Mouse (Mus musculus): Measurements from ENCODE around the gene Pcdh18. TPM values are rescaled to one million over a fixed set of nuclear protein-coding genes. Genes with fewer than 3 reads are reported as not detected.

Gene Pcdh18
- polyA plus RNA-seq, 1 experiment: 5.7 TPM

DNA sequence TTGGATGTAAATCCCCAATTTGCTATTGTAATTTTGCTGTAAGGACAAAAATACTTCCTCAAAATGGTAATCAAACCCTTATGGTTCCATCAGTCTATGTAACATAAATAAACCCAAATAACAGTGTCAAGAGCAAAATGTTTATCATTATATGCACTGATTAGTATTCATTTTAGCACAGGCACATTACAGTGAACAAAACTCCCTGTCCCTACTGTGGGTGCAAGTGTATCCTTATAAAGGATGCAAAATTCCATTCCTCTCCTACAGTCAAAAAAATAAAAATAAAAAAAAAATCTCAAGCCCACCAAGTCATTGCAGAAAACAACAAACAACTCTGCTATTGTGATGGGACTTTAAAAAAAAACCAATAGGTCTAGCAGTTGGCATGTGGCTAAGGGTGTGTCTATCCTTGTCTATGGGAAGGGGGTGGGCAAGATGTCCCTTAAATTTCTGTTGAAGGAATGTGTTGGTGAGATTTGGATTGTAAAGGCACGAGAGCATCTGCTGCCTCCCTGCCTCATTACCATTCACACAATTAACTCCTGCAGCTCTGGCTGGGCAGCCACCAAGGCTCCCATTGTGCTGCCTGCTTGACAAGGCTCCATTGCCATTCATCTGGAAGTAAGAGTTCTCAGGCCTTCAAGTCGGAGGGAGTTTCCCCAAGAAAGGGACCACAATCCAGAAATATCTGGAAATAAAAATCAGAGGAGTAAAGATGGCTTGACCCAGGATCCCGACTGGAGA lies 12.0 kb upstream of the Pcdh18 start:
- Histone ChIP-seq H3K9me3 (replicated peaks; ENCODE audit: control insufficient read depth, insufficient read depth, low read length, poor library complexity, severe bottlenecking) (no peaks in the 10 kb centered on the region), H3K27ac (ENCODE audit: insufficient read depth, low read length) (no peak overlapping the region), H3K27me3 (ENCODE audit: control insufficient read depth, insufficient read depth, low read length, poor library complexity, severe bottlenecking) (no peaks in the 10 kb centered on the region), H3K9ac (ENCODE audit: low read depth, poor library complexity, severe bottlenecking) (no peak overlapping the region), H3K4me3 (ENCODE audit: low read depth, low read length) (no peak overlapping the region), H3K4me1 (ENCODE audit: control insufficient read depth, insufficient read depth, low read length) (no peaks in the 10 kb centered on the region), H3K36me3 (ENCODE audit: control insufficient read depth, insufficient read depth, low read length, poor library complexity, severe bottlenecking) (no peaks in the 10 kb centered on the region)
- TF ChIP-seq POLR2A (IDR thresholded peaks at IDR 0.05; ENCODE audit: insufficient read depth, low read length) (no peak), CTCF (IDR thresholded peaks at IDR 0.05; ENCODE audit: low read depth, low read length) (no peak), EP300 (IDR thresholded peaks at IDR 0.05; ENCODE audit: insufficient read depth, low read depth, low read length) (peak; percentile 61; the same call in 1 of the 2 replicates)

DNA sequence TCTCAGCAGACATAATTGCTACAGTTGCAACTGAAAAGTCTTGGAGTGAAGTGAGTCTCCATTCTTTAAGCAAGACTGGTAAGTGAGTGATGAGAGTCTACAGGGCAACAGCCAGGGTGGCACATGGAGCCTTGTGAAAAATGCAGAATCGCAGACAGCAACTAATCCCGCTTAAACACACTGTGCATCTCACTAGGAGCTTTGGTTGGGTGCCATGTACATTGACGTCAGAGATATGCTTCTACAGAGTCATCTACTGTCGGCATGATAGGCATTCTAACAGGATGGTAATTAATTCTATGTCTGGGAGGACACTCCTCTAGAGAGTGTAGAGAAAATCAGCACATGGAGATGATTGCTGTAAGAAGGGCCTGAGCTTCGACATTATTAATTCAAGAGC lies 5.6 kb upstream of the Pcdh18 start:
- TF ChIP-seq CTCF (IDR thresholded peaks at IDR 0.05; ENCODE audit: low read depth, low read length) (no peak), EP300 (IDR thresholded peaks at IDR 0.05; ENCODE audit: insufficient read depth, low read depth, low read length) (no peak), POLR2A (IDR thresholded peaks at IDR 0.05; ENCODE audit: insufficient read depth, low read length) (no peak)
- no peaks in the 10 kb centered on the region for H3K4me1 ChIP-seq (ENCODE audit: control insufficient read depth, insufficient read depth, low read length)
- no peaks in the 10 kb centered on the region for H3K9me3 ChIP-seq (replicated peaks; ENCODE audit: control insufficient read depth, insufficient read depth, low read length, poor library complexity, severe bottlenecking)
- no peak overlapping the region for H3K27ac ChIP-seq (ENCODE audit: insufficient read depth, low read length)
- no peaks in the 10 kb centered on the region for H3K36me3 ChIP-seq (ENCODE audit: control insufficient read depth, insufficient read depth, low read length, poor library complexity, severe bottlenecking)
- H3K4me3 ChIP-seq (ENCODE audit: low read depth, low read length): no peak overlapping the region
- H3K27me3 ChIP-seq (ENCODE audit: control insufficient read depth, insufficient read depth, low read length, poor library complexity, severe bottlenecking): peaks cover 1% of the 10 kb centered on the region
- no peak overlapping the region for H3K9ac ChIP-seq (ENCODE audit: low read depth, poor library complexity, severe bottlenecking)

DNA sequence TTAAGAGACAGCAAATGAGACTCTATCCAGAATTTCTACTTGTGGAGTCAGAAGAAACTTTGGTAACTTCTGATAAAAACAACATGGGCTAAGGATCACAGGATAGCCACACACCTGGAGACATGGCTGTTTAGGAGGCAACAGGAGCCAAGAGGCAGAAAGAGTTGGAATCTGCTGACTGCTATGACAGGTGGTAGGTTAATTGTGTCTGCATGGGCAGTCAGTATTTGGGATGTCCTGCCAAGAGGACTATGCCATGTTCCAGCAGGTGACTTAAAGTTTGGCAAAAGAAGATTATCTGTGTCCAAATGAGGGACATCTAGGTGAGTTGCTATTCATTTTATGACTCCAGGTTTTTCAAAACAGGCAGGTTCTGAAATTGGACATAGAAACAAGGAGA lies 4.8 kb upstream of the Pcdh18 start:
- H3K9me3 ChIP-seq (replicated peaks; ENCODE audit: control insufficient read depth, insufficient read depth, low read length, poor library complexity, severe bottlenecking): no peaks in the 10 kb centered on the region
- TF ChIP-seq EP300 (IDR thresholded peaks at IDR 0.05; ENCODE audit: insufficient read depth, low read depth, low read length) (no peak), CTCF (IDR thresholded peaks at IDR 0.05; ENCODE audit: low read depth, low read length) (no peak), POLR2A (IDR thresholded peaks at IDR 0.05; ENCODE audit: insufficient read depth, low read length) (no peak)
- H3K4me1 ChIP-seq (ENCODE audit: control insufficient read depth, insufficient read depth, low read length): no peaks in the 10 kb centered on the region
- H3K36me3 ChIP-seq (ENCODE audit: control insufficient read depth, insufficient read depth, low read length, poor library complexity, severe bottlenecking): no peaks in the 10 kb centered on the region
- H3K27me3 ChIP-seq (ENCODE audit: control insufficient read depth, insufficient read depth, low read length, poor library complexity, severe bottlenecking): peaks cover 3% of the 10 kb centered on the region
- no peak overlapping the region for H3K4me3 ChIP-seq (ENCODE audit: low read depth, low read length)
- no peak overlapping the region for H3K9ac ChIP-seq (ENCODE audit: low read depth, poor library complexity, severe bottlenecking)
- no peak overlapping the region for H3K27ac ChIP-seq (ENCODE audit: insufficient read depth, low read length)

DNA sequence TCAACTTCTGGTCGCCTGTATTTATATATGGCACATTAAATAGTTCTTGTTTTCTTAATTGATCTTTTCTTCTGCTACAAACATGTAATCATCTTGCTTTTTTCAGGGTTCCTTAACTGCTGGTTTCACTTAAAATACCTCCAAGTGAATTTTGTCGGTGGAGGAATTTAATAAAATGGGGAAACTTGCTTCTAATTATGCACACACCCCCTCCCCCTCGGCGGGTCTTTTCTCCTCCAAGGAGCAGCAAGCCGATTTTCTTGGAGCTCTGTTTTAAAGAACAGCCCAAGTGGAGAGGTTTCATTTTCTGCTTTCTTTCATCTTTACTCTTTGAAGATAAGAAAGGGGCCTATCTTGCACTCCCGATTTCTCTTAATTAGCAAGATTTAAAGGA lies 498 bp upstream of the Pcdh18 start:
- Histone ChIP-seq H3K9ac (ENCODE audit: low read depth, poor library complexity, severe bottlenecking) (peak overlapping the region; percentile 55), H3K27me3 (ENCODE audit: control insufficient read depth, insufficient read depth, low read length, poor library complexity, severe bottlenecking) (peaks cover 4% of the 10 kb centered on the region), H3K36me3 (ENCODE audit: control insufficient read depth, insufficient read depth, low read length, poor library complexity, severe bottlenecking) (no peaks in the 10 kb centered on the region), H3K4me3 (ENCODE audit: low read depth, low read length) (peak overlapping the region; percentile 51), H3K9me3 (replicated peaks; ENCODE audit: control insufficient read depth, insufficient read depth, low read length, poor library complexity, severe bottlenecking) (no peaks in the 10 kb centered on the region), H3K27ac (ENCODE audit: insufficient read depth, low read length) (no peak overlapping the region), H3K4me1 (ENCODE audit: control insufficient read depth, insufficient read depth, low read length) (no peaks in the 10 kb centered on the region)
- TF ChIP-seq CTCF (IDR thresholded peaks at IDR 0.05; ENCODE audit: low read depth, low read length) (no peak), POLR2A (IDR thresholded peaks at IDR 0.05; ENCODE audit: insufficient read depth, low read length) (no peak), EP300 (IDR thresholded peaks at IDR 0.05; ENCODE audit: insufficient read depth, low read depth, low read length) (no peak)

DNA sequence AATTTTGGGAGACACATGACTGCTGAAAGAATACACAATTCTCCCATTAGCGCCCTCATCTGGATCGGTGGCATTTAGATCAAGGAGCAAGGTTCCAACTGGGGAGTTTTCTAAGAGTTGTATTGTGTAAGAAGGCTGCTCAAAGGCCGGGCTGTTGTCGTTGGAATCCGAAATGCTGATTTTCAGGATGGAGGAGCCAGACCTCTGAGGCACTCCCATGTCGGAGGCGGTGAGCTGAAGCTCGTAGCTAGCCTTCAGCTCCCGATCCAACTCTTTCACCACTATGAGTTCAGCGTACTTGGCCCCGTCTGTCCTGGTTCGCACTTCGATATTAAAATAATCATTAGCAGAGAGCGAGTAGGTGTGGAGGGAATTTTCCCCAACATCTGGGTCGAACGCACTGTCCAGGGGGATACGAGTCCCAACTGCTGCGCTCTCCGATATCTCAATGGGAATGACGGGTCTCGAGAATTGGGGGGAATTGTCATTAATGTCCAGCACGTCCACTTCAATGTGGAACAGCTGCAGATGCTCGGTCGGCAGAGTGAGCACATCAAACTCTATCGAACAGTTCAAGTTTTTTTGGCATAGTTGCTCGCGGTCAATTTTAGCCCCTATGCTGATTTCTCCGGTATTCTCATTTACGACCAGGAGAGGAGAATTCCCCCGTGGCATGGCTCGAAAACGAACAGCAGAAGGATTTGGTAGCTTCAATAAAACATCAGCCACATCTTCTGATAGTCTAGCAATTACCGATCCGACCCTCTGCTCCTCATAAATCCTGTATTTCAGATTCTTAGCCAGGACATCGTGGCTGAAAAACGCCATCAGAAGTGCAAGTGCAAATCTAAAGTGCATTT lies 909 bp downstream of the Pcdh18 start:
- H3K27me3 ChIP-seq (ENCODE audit: control insufficient read depth, insufficient read depth, low read length, poor library complexity, severe bottlenecking): peaks cover 4% of the 10 kb centered on the region
- peak overlapping the region; percentile 2; the same call in 1 of the 2 replicates for H3K4me3 ChIP-seq (ENCODE audit: low read depth, low read length)
- H3K9me3 ChIP-seq (replicated peaks; ENCODE audit: control insufficient read depth, insufficient read depth, low read length, poor library complexity, severe bottlenecking): no peaks in the 10 kb centered on the region
- TF ChIP-seq EP300 (IDR thresholded peaks at IDR 0.05; ENCODE audit: insufficient read depth, low read depth, low read length) (no peak), POLR2A (IDR thresholded peaks at IDR 0.05; ENCODE audit: insufficient read depth, low read length) (no peak)
- H3K36me3 ChIP-seq (ENCODE audit: control insufficient read depth, insufficient read depth, low read length, poor library complexity, severe bottlenecking): no peaks in the 10 kb centered on the region
- H3K27ac ChIP-seq (ENCODE audit: insufficient read depth, low read length): no peak overlapping the region
- H3K4me1 ChIP-seq (ENCODE audit: control insufficient read depth, insufficient read depth, low read length): no peaks in the 10 kb centered on the region
- H3K9ac ChIP-seq (ENCODE audit: low read depth, poor library complexity, severe bottlenecking): no peak overlapping the region

DNA sequence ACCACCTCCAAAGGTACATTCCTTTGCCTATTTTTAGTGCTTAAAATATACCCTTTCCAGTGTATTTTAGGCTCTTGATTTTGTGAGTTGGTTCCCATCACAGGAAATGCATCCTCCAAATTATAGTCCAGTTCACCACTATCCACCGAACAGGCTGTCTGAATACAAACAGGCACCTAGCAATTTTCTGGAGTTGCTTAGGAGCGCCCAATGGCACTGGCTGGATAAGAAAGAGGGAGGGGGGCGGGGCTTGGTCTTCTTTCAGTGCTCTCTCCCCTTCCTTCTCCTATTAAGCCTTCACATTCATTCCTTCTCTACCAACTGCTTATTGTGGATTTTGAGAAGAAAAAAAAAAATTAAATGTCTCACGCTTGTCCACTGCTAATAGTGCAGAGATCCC lies 4.4 kb downstream of the Pcdh18 start:
- Histone ChIP-seq H3K4me3 (ENCODE audit: low read depth, low read length) (no peak overlapping the region), H3K4me1 (ENCODE audit: control insufficient read depth, insufficient read depth, low read length) (no peaks in the 10 kb centered on the region), H3K9me3 (replicated peaks; ENCODE audit: control insufficient read depth, insufficient read depth, low read length, poor library complexity, severe bottlenecking) (no peaks in the 10 kb centered on the region), H3K36me3 (ENCODE audit: control insufficient read depth, insufficient read depth, low read length, poor library complexity, severe bottlenecking) (no peaks in the 10 kb centered on the region), H3K27ac (ENCODE audit: insufficient read depth, low read length) (no peak overlapping the region), H3K9ac (ENCODE audit: low read depth, poor library complexity, severe bottlenecking) (no peak overlapping the region), H3K27me3 (ENCODE audit: control insufficient read depth, insufficient read depth, low read length, poor library complexity, severe bottlenecking) (peaks cover 3% of the 10 kb centered on the region; the same call in 1 of the 2 replicates)
- TF ChIP-seq EP300 (IDR thresholded peaks at IDR 0.05; ENCODE audit: insufficient read depth, low read depth, low read length) (no peak), CTCF (IDR thresholded peaks at IDR 0.05; ENCODE audit: low read depth, low read length) (no peak), POLR2A (IDR thresholded peaks at IDR 0.05; ENCODE audit: insufficient read depth, low read length) (no peak)
